Mouse (Mus musculus) 416B (cell line): ENCODE measurements around the gene Ears2.
A peak's percentile ranks its signal among the peaks of the same experiment; 100 is the strongest.

Source experiments
- DNase-seq: peaks from one replicate; pipeline ENCODE4 v3.0.0; 2011; ENCODE audit warnings: low read depth

Ears2 gene

GRCm38 (mm10) chr7:122066945-122067516 is at the start of gene Ears2, which contains the start of gene Ubfd1:
TSS of gene Ears2 (minus strand) at chr7:122067263.
TSS of gene Ubfd1 (plus strand) at chr7:122067175.
- DNase-seq = peak; percentile 98

DNA sequence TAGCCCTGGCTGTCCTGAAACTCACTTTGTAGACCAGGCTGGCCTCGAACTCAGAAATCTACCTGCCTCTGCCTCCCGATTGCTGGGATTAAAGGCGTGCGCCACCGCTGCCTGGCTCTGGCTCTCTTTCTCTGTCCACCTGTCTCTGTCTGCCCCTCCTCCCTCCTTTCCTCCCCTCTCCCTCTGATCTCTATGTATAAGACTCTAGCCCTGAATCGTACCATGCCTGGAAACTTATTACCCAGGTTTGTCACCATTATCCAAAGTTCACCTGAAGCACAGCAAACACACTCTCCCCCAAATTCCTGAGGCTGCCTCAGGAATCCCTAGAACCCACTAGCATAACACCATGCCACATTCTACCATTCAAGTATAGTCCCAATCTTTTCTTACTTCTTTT is 41.1 kb upstream of the Ears2 start:
- no peak for DNase-seq

DNA sequence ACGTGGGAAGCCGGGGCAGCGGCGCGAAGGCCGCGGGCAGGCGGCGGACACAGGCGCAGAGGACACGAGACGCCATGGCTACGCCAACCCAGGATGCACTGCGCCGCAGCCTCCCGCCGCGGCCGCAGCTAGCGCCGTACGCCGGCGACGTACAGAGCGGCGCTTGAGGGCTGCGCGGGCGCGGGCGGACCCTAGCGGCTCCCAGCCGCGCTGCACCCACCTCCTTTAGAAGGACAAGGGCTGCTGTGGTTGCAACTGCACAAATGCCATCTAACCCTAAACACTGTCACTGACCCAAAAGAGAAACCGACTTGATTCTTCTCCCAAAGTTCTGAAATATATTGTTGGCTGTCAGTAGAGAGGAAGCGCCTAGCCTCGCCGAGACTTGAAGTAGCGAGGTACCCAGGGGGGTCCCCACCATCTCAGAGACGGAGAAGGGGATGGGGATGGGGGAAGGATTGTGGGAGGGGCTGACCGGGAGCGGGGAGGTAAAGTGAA is 34.7 kb upstream of the Ears2 start, which contains the start of gene Ndufab1:
Gene Ndufab1, minus strand, starts transcription at position 140 of the 498 bp plus-strand sequence.
- DNase-seq = peak; percentile 89

DNA sequence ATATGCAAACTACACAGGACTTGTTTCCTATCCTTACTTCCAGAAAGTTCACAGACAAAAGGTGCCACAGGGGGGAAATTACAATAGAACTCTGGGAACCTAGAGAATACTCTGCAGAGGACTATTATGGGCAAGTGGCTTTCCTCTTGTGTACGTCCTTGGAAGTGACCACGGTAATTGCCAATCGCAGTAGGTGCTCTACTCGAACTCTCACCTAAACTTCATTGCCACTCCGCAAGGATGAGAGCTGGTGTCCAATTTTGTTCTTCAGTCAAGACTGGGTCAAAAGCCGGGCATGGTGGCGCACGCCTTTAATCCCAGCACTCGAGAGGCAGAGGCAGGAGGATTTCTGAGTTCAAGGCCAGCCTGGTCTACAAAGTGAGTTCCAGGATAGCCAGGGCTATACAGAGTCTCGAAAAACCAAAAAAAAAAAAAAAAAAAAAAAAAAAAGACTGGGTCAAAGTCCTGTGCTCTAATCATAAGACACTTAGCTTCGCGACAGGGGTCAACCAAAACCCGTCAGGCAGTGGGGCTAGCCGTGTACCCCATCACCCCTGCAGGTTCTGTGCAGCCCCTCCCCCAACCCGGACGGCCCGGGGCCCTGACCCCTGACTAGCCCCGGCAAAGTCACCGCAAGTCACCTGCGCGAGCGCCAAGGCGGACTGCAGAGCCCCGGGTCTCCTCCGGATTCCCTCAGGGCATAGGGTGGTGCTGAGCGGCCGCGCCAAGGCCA is 34.1 kb upstream of the Ears2 start:
- DNase-seq = peak; percentile 49

- peak; percentile 79 for DNase-seq
These were observed 32.2 kb upstream of the Ears2 start for GRCm38 (mm10) chr7:122099222-122099621.

GRCm38 (mm10) chr7:122098009-122098408 is 30.9 kb upstream of the Ears2 start:
- no peak for DNase-seq

DNA sequence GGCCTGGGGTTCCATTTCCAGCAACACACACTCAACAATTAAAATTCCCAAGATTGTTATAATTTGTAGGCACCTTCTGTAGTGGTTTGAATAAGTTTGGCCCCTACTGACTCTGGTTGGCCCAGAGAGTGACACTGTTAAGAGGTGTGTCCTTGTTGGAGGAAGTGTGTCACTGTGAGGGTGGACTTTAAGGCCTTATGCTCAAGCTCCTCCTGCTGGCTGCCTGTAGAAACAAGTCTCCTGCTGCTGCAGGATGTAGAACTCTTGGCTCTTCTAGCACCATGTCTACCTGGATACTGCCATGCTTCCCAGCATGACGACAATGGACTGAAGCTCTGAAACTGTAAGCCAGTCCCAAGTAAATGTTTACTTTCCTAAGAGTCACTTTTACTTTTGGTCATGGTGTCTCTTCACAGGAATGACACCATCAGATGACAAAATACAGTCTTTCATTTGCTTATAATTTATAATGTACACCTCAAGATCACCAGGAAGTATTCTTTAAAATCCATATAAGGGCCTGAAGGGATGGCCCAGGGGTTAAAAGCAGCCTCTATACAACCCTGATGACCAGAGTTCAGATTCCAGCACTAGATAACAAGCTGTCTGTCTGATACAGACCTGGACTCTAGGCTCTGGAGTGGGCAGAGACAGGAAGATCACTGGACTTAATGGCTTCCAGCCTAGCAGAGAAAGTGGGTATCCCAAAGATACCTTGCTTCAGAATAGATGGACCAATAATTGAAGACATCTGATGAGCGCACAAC is 27.7 kb upstream of the Ears2 start:
- DNase-seq = peak; percentile 80

DNA sequence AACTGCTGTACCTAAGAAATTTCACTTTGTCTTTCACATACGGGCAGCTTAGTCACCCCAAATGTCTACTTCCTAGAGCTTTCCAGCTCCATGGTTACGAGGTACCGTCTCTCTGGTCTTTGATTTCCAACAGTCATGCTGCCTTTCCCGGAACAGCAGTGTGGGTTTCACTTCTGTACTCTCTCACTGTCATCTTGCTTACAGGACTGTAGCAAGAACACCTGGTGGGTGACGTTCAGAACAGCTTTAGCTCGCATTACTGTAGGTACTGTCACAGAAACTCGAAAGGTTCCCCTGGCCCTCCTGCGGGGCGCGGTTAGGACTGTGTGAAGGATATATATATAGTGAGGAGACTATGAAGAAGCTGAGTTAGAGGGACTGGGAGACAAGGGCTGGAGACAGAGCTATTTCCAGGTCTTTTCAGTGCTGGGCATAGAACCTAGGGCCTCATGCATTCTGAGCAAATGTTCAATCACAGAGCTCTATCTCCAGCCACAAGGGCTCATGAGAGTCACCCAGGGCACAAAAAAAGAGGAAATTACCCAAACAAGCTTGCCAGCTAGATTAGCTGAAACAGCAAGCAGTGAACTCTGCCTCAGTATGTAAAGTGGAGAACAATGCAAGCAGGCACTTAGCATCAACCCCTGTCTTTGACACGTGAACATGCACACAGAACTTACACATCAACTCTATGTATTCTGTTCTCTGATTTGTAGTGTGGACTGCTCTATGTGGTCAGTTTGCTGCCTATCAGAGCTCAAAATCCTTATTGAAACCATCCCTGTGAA is 20.3 kb upstream of the Ears2 start:
- no peak for DNase-seq

GRCm38 (mm10) chr7:122081071-122081470 is 14.0 kb upstream of the Ears2 start:
- DNase-seq = peak; percentile 42

GRCm38 (mm10) chr7:122079798-122080554 is 12.9 kb upstream of the Ears2 start:
- no peak for DNase-seq

DNA sequence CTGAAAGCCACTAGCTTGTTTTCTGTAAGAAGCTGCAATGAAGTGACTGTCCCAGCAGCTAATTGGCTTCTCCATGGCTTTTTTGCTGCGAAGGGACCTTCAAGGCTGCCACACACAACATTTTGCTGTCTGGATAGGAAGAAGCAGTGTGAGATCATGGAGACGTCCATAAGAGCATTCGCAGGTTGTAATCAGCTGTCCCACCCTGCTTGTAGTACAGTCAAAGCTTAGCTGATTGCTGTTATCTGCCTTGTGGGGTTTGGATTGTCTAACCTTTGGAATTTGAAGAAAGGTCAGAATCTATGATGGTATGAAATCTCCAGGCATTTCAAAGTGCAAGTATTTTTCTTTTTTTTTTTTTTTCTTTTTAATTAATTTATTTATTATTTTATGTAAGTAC is 7.3 kb upstream of the Ears2 start:
- DNase-seq = no peak

- DNase-seq = peak; percentile 68
These were observed 686 bp upstream of the Ears2 start for GRCm38 (mm10) chr7:122067517-122068381.

DNA sequence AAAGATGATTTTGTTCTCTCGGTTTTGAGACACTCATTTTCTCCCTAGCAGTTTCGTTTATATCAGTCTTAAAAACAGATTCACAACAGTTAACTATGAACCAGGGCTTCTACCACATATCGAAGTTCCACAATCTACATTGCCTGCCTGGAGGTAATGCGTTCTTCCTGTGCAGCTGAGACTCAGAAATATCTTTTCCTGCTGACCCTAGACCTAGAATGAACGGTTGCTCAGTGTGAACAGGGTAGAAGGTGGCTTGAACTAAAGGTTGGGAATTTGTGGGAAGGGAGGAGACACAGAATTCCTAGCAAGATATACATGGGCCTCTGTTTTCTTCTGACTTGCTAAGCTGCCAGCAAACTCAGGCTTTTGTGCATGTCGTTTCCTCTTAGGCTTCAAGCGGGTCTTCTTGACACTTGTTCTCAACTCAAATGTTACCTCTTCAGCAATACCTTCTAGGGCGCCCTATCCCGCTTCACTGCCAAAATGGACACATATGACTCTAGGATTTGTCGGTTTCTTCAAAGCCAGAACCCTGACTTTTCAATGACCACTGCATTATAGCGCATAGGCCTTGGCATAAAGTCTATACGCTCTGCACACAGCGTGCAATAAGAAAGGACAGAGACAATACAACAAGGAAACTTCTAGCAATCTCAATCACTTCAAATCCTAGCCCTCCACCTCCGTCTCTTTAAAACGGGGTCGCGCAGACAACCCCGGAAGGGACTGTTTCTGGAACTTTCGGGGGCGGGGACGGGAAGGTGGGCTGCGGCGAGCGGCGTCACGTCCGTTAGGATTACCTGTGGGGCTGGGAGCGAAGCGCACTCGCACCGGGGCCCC is 740 bp downstream of the Ears2 start:
- peak; percentile 58 for DNase-seq

DNA sequence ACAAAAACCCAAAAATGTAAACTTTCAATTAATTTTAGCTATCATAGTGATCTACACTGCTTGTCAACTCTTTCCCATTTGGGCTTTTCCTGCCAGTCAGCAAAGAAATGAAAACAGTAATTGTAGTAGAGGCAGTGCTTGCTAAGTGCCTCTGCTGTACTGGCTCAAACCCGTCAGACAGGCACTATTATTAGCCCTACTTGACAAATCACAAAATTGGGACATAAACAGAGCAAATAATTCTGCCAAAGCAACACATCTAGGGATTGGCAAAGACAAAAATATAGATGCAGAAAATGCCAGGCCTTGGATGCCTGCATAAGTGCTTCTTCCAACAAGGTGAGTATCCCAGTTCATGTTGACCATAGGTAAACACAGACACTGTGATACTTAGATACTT is 1.4 kb downstream of the Ears2 start:
- no peak for DNase-seq

DNA sequence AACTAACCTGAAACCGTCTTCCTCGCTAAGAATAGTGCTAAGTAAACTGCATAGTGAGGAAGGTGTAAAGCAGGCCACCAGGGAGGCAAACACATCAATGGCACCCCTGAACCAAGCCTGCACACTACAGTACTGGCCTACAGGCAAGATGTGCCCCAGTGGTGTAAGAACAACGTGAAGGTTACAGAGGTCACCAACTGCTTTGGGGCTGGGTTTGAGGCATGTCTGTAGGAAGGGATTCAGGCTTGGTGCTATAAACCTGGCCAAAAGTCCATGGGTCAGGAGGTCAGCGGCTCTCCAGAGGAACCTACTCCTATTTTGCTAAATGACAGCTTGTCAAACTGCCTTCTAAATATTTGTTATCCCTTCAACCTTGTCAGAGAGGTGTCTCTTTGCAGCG is 10.4 kb downstream of the Ears2 start:
- no peak for DNase-seq

DNA sequence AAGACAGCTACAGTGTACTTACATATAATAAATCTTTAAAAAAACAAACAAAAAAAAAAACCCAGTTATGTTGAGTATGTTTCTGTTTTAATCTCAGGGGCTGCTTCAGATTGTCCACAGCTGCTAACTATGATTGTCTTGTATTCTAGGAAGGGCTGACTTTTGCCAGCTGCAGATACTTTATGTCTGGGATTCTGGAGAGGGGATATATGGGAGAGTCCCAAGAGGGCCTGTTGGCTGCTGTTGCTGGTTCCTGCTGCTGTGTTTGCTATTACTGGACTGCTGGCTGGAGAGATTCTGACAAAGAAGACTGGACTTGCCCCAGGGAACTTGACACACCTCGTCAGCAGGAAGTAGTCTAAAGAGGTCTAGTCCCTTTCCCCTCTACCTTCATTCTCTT is 16.2 kb downstream of the Ears2 start:
- DNase-seq = no peak

DNA sequence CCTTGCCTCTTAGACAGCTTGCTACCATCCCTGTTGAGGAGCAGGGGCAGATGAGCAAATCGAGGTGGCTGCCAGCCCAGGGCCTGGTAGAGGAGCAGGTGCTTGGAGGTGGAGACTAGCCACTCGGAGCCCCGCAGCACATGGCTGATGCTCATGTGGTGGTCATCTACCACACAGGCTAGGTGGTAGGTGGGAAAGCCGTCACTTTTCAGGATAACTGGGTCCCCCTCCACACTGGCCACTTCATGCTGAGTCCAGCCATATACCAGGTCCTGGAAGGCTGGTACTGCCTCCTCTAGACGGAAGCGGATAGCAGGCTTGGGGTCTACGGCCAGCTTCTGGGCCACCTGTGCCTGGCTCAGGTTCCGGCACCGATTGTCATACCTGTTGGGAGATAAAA is 18.9 kb downstream of the Ears2 start:
- DNase-seq = no peak

DNA sequence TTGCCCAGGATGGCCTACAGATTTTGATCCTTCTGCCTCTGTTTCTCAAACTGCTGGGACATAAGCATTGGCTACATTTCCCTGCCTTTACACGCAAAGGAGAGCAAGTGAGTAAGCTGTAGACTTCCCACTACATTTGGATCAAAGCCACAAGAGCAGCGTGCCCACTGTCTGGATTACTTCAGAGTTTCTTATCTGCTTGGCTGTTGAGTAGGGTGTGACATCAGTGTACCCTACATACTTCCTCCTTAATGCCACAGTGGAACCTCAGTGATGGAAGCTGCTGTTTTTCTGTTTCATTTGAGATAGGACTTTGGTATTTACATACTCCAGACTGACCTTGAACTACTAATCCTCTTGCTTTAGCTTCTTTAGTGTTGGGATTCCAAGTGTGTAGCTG is 20.2 kb downstream of the Ears2 start:
- DNase-seq = peak; percentile 88

DNA sequence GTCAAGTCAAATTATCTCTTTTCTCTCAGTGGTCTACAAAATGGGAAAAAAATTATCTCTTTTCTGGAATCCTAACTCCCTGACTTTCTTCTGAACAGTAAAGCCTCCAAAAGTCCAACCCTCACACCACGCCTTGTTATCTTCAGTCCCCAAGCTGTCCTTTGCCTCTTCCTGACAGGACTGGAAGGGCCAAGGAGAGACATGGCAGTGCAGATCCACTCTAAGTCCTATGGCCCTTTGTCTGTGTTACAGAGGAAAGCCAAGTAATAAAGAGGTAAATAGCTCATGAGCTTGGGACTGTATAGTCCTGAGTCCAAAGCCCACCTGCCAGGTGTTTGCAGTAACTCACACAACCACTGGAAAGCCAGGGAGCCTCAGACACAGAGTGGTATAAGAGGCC is 21.4 kb downstream of the Ears2 start:
- DNase-seq = no peak
